Mouse (Mus musculus): ENCODE measurements around the gene Hus1b. TPM values are rescaled to one million over a fixed set of nuclear protein-coding genes. Genes with fewer than 3 reads are reported as not detected.

The Hus1b gene
- polyA plus RNA-seq (2015; fragmentation: Nextera tagmentation; extraction: Ambion mirVana), result not detected in 2 replicates

DNA sequence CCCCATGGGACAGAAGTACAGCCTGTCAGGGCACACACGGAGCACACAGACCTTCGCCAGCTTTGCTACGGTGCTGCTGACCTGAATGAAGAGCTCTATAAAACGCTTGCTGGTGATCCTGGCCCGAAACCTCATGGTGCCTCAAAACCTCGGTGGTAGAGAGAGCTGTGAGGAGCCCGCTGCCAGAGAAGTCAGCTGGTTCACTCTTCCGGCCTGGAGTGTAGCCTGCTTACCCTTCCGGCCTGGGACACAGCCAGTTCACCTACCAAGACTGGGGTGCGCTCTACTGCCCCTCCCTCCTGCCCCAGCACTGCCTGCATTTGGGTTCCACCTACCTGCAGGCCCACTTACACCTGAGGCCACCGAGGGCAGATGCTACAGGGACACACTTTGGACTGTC lies at the start of gene Hus1b:
Gene Hus1b (minus strand): TSS at position 220 of the 400 bp plus-strand sequence.
- no peak within 1 kb of the TSS for H3K4me2 ChIP-seq (ENCODE audit: low read length)
- no peaks in the 10 kb centered on the region for H3K4me1 ChIP-seq (ENCODE audit: control insufficient read depth, insufficient read depth, low read depth, low read length)
- 0 out of 2 replicates have a peak, but pooled peaks cover 2% of the 10 kb centered on the region for H3K36me3 ChIP-seq (ENCODE audit: control insufficient read depth, insufficient read depth, low read length)
- no peaks in the 10 kb centered on the region for H3K9me3 ChIP-seq (ENCODE audit: control insufficient read depth, low read length)
- ATAC-seq, result no peak
- H3K27ac ChIP-seq (ENCODE audit: low read depth, low read length), result no peak within 1 kb of the TSS
- no peak within 1 kb of the TSS for H3K9ac ChIP-seq (ENCODE audit: low read depth, low read length)
- no peaks in the 10 kb centered on the region for H3K27me3 ChIP-seq (replicated peaks; ENCODE audit: control insufficient read depth, insufficient read depth, low read length)
- no peak within 1 kb of the TSS for H3K4me3 ChIP-seq (ENCODE audit: low read length)
- 95% methylated on average over 11 of the region's 11 CpGs for WGBS

DNA sequence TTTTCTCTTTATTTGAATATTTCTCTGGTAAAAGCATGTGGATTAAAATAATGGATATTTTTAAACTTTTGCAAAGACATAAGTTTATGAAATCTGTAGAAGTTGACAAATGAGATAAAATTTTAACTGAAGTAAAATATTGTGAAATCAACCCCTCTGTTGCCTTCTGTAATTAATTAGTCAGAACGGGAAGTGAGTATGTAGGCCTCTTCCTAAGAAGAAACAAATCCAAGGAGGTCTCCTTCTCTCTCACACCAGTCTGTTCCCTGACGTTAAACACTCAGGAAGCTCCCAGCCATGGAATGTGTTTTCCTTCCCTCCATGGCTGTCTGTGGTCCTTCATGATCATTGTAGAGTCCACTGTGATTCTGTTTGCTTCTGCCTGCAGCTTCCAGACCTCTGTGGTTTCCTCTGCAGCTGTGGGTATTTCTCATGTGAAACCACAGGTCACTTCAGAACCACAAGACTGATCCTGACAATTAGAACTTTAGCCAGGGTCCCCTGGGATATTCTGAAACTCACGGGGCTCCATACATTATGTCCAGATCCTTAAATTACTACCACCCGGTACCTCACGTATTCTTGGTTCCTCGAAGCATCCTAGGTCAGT lies 46.8 kb upstream of the Hus1b start:
- Histone ChIP-seq H3K27me3 (replicated peaks; ENCODE audit: control insufficient read depth, insufficient read depth, low read length) (no peaks in the 10 kb centered on the region), H3K4me3 (ENCODE audit: low read length) (no peak overlapping the region), H3K36me3 (ENCODE audit: control insufficient read depth, insufficient read depth, low read length) (no peaks in the 10 kb centered on the region), H3K9ac (ENCODE audit: low read depth, low read length) (no peak overlapping the region), H3K9me3 (ENCODE audit: control insufficient read depth, low read length) (no peaks in the 10 kb centered on the region), H3K4me2 (ENCODE audit: low read length) (no peak overlapping the region), H3K27ac (ENCODE audit: low read depth, low read length) (no peak overlapping the region), H3K4me1 (ENCODE audit: control insufficient read depth, insufficient read depth, low read depth, low read length) (no peaks in the 10 kb centered on the region; the same call in 1 of the 2 replicates)
- WGBS, result 82% methylated on average over 6 of the region's 6 CpGs
- no peak for ATAC-seq

DNA sequence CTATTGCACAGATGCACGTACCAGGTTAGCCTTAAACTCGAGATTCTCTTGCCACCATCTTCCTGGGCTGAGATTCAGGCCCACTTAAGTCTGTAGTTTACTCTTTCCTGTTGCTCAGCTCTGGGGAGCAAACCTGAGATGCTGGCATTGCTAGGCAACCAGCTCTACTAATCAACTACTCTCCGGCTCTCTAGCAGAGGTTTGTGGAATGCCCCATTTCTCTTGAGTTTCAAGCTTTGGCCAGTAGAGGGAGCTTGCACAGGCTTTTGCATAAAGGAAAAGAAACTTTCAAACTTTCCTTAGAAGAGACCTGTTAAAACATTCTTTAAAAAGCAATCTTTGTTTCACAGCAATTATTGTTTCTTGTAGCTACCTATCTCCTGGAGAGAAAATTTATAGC lies 46.3 kb upstream of the Hus1b start:
- Histone ChIP-seq H3K9me3 (ENCODE audit: control insufficient read depth, low read length) (no peaks in the 10 kb centered on the region), H3K9ac (ENCODE audit: low read depth, low read length) (no peak overlapping the region), H3K27ac (ENCODE audit: low read depth, low read length) (no peak overlapping the region), H3K36me3 (ENCODE audit: control insufficient read depth, insufficient read depth, low read length) (no peaks in the 10 kb centered on the region), H3K27me3 (replicated peaks; ENCODE audit: control insufficient read depth, insufficient read depth, low read length) (no peaks in the 10 kb centered on the region), H3K4me2 (ENCODE audit: low read length) (no peak overlapping the region), H3K4me1 (ENCODE audit: control insufficient read depth, insufficient read depth, low read depth, low read length) (no peaks in the 10 kb centered on the region; the same call in 1 of the 2 replicates), H3K4me3 (ENCODE audit: low read length) (no peak overlapping the region)
- WGBS, result 26% methylated on average over 3 of the region's 3 CpGs
- ATAC-seq, result peak; percentile 86

DNA sequence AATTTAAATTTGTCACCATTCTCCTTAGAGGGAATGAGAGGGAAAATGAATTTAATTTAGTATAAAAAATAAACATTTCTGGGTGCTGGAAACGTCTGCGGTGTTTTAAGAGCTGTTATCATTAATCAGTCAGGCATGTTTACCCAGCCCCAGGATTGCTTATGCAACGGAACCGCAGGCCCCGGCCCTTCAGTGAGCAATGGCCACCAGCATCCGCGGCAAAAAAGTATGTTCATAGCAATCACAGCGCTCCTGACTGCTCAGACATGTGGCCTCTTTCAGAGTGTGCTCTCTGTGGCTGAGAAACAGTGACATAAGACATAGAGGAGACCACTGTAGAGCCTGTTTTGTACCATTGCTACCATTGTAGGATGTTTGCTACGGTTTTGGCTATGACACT lies 42.7 kb upstream of the Hus1b start:
- no peak overlapping the region for H3K9ac ChIP-seq (ENCODE audit: low read depth, low read length)
- H3K4me3 ChIP-seq (ENCODE audit: low read length), result no peak overlapping the region
- H3K36me3 ChIP-seq (ENCODE audit: control insufficient read depth, insufficient read depth, low read length), result no peaks in the 10 kb centered on the region
- 72% methylated on average over 9 of the region's 9 CpGs for WGBS
- H3K27me3 ChIP-seq (replicated peaks; ENCODE audit: control insufficient read depth, insufficient read depth, low read length), result no peaks in the 10 kb centered on the region; the same call in 1 of the 2 replicates
- H3K9me3 ChIP-seq (ENCODE audit: control insufficient read depth, low read length), result no peaks in the 10 kb centered on the region
- H3K4me2 ChIP-seq (ENCODE audit: low read length), result no peak overlapping the region
- no peak for ATAC-seq
- H3K27ac ChIP-seq (ENCODE audit: low read depth, low read length), result no peak overlapping the region
- H3K4me1 ChIP-seq (ENCODE audit: control insufficient read depth, insufficient read depth, low read depth, low read length), result peaks cover 8% of the 10 kb centered on the region

DNA sequence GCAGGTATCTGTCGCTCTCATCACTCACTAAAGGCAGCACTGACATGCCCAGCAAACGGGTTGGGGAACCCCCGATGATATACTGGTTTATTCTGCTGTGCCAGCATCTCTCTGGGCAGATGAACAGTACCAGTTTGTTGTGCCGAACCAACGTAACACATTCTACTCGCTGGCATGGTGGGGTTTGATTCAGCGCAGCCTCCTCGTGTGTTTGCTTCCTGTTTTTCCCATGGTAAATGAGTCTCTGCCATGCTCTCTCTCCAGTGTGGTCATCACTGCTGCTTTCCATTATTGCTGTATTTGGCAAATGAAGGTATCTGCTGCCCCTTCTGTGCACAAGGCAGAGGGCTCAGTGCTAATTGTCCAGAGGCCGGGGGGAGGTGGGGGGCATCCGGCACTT lies 42.2 kb upstream of the Hus1b start:
- no peaks in the 10 kb centered on the region; the same call in 1 of the 2 replicates for H3K27me3 ChIP-seq (replicated peaks; ENCODE audit: control insufficient read depth, insufficient read depth, low read length)
- no peaks in the 10 kb centered on the region for H3K9me3 ChIP-seq (ENCODE audit: control insufficient read depth, low read length)
- no peak overlapping the region for H3K4me3 ChIP-seq (ENCODE audit: low read length)
- no peak overlapping the region for H3K9ac ChIP-seq (ENCODE audit: low read depth, low read length)
- ATAC-seq, result no peak
- no peak overlapping the region for H3K4me2 ChIP-seq (ENCODE audit: low read length)
- H3K27ac ChIP-seq (ENCODE audit: low read depth, low read length), result no peak overlapping the region
- H3K4me1 ChIP-seq (ENCODE audit: control insufficient read depth, insufficient read depth, low read depth, low read length), result peaks cover 10% of the 10 kb centered on the region
- 94% methylated on average over 10 of the region's 10 CpGs for WGBS
- no peaks in the 10 kb centered on the region for H3K36me3 ChIP-seq (ENCODE audit: control insufficient read depth, insufficient read depth, low read length)

DNA sequence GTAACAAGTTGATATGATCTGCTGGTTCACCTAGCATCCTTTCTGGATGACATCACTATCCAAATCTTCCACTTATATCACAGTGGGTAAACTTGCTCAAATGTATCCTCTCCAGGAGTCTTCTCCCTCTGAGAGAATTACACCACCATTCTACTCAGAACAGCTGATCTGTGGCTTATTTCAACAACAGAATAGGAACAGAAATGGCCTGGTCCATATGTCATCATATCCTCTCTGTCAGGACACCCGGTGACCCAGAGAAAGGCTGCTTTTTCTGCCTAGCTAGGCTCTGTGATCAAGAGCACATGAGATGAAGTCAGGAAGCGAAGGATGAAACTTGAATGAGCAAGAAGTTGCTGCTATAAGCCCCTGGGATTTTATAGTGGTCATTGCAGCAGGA lies 40.1 kb upstream of the Hus1b start:
- Histone ChIP-seq H3K9ac (ENCODE audit: low read depth, low read length) (no peak overlapping the region), H3K27ac (ENCODE audit: low read depth, low read length) (no peak overlapping the region), H3K4me3 (ENCODE audit: low read length) (no peak overlapping the region), H3K27me3 (replicated peaks; ENCODE audit: control insufficient read depth, insufficient read depth, low read length) (no peaks in the 10 kb centered on the region; the same call in 1 of the 2 replicates), H3K9me3 (ENCODE audit: control insufficient read depth, low read length) (no peaks in the 10 kb centered on the region), H3K36me3 (ENCODE audit: control insufficient read depth, insufficient read depth, low read length) (no peaks in the 10 kb centered on the region), H3K4me2 (ENCODE audit: low read length) (no peak overlapping the region), H3K4me1 (ENCODE audit: control insufficient read depth, insufficient read depth, low read depth, low read length) (peaks cover 10% of the 10 kb centered on the region)
- WGBS, result 80% methylated on average over 2 of the region's 2 CpGs
- ATAC-seq, result no peak

DNA sequence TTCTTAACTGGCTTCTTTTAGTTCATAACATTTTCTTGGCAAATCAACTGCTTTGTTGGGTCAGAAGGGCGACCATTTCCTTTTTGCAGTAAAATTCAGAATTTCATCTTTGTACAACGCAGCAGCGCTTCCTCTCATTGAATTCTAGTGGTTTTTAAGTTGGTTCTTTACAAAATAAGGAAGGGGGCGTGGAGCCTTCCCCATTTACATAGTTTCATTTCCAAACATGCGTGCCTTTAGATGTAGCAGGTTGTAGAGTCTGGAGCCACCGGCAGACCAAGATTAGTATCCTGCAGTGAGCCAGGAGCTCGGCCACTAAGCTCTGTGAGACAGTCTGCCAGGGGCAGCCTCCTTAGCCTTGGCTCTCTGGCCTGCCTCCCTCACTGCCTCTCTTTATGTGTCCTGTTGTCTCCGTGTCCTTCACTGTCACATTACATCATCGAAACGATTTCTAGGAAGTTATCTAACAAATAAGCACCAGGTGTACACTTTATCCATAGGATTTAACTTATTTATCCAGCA lies 39.4 kb upstream of the Hus1b start:
- H3K4me1 ChIP-seq (ENCODE audit: control insufficient read depth, insufficient read depth, low read depth, low read length), result peaks cover 10% of the 10 kb centered on the region
- no peak for ATAC-seq
- H3K9me3 ChIP-seq (ENCODE audit: control insufficient read depth, low read length), result no peaks in the 10 kb centered on the region
- H3K9ac ChIP-seq (ENCODE audit: low read depth, low read length), result no peak overlapping the region
- H3K36me3 ChIP-seq (ENCODE audit: control insufficient read depth, insufficient read depth, low read length), result no peaks in the 10 kb centered on the region
- no peak overlapping the region for H3K27ac ChIP-seq (ENCODE audit: low read depth, low read length)
- WGBS, result 76% methylated on average over 10 of the region's 10 CpGs
- H3K4me2 ChIP-seq (ENCODE audit: low read length), result no peak overlapping the region
- no peaks in the 10 kb centered on the region; the same call in 1 of the 2 replicates for H3K27me3 ChIP-seq (replicated peaks; ENCODE audit: control insufficient read depth, insufficient read depth, low read length)
- H3K4me3 ChIP-seq (ENCODE audit: low read length), result no peak overlapping the region

DNA sequence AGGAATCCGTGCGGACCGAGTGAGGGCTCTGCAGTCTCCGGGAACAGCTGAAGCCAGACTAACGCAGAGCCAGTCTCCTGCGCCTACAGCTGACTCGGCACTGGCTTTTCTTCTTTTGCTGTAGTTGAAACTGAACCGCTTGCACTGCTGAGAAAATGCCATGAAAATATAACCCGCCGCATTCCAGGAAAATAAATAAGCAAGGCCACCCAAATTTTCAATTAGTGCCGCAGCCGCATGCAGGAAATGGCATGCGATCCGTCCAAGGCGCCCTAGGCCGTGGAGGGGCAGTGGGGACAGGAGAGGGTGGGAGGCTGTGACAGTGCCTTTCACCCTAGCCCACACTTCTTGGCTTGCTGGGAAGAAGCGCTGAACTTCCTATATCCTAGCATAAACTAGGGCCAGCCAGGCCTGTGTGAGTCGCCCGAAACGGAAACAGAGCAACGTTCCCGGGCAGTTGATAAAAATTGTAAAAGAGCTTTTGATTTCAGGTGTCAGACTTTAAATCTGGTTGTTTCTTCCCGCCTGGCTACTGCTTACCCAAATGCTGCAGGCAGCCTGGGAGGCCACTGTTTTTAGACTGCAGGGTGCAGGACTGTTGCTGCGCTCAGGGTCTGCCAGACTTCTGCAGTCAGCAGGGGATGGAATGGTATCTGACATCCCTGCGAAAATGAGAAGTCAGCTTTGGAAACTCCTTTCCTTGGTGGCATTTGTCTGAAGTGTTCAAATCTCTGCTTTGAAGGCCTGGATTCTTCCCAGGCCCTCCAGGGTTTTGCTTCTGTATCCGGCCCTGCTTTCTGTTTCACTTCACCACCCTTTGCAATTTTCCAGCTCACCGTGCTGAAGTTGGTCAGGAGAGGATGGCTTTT lies 38.3 kb upstream of the Hus1b start:
- 15% methylated on average over 27 of the region's 27 CpGs for WGBS
- Histone ChIP-seq H3K4me1 (ENCODE audit: control insufficient read depth, insufficient read depth, low read depth, low read length) (peaks cover 10% of the 10 kb centered on the region), H3K27ac (ENCODE audit: low read depth, low read length) (peak overlapping the region; percentile 7; the same call in 1 of the 2 replicates), H3K27me3 (replicated peaks; ENCODE audit: control insufficient read depth, insufficient read depth, low read length) (no peaks in the 10 kb centered on the region; the same call in 1 of the 2 replicates), H3K9me3 (ENCODE audit: control insufficient read depth, low read length) (no peaks in the 10 kb centered on the region), H3K4me3 (ENCODE audit: low read length) (peak overlapping the region; percentile 38), H3K4me2 (ENCODE audit: low read length) (peak overlapping the region; percentile 70), H3K36me3 (ENCODE audit: control insufficient read depth, insufficient read depth, low read length) (no peaks in the 10 kb centered on the region), H3K9ac (ENCODE audit: low read depth, low read length) (peak overlapping the region; percentile 41)
- peak; percentile 94 for ATAC-seq

DNA sequence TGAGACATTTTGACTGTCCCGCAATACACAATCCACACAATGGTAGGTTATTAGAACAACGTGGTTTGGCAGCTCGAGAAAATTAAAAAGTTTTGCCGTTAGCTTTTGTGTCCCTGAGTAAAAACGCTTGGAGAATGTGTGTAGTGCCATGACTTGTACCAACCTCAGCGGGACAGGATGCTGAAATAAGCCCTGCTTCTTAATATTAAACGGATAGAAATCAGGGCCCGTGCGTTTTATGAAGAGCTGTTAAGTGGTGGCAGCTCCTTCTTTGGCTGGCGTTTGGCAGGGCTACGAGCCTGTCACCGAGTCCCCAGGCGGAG lies 37.7 kb upstream of the Hus1b start:
- Histone ChIP-seq H3K4me2 (ENCODE audit: low read length) (peak overlapping the region; percentile 70), H3K9me3 (ENCODE audit: control insufficient read depth, low read length) (no peaks in the 10 kb centered on the region), H3K36me3 (ENCODE audit: control insufficient read depth, insufficient read depth, low read length) (no peaks in the 10 kb centered on the region), H3K4me3 (ENCODE audit: low read length) (peak overlapping the region; percentile 38), H3K4me1 (ENCODE audit: control insufficient read depth, insufficient read depth, low read depth, low read length) (peaks cover 10% of the 10 kb centered on the region), H3K9ac (ENCODE audit: low read depth, low read length) (peak overlapping the region; percentile 41), H3K27ac (ENCODE audit: low read depth, low read length) (peak overlapping the region; percentile 7; the same call in 1 of the 2 replicates), H3K27me3 (replicated peaks; ENCODE audit: control insufficient read depth, insufficient read depth, low read length) (no peaks in the 10 kb centered on the region; the same call in 1 of the 2 replicates)
- WGBS, result 20% methylated on average over 13 of the region's 13 CpGs
- ATAC-seq, result no peak
